Mouse (Mus musculus) right cerebral cortex, postnatal 25 days (tissue): Measurements from ENCODE around the gene Trabd2b.

ENCODE experiments used
- DNase-seq: peaks from one replicate; pipeline ENCODE4 v3.0.0; 2022

Gene Trabd2b

DNA sequence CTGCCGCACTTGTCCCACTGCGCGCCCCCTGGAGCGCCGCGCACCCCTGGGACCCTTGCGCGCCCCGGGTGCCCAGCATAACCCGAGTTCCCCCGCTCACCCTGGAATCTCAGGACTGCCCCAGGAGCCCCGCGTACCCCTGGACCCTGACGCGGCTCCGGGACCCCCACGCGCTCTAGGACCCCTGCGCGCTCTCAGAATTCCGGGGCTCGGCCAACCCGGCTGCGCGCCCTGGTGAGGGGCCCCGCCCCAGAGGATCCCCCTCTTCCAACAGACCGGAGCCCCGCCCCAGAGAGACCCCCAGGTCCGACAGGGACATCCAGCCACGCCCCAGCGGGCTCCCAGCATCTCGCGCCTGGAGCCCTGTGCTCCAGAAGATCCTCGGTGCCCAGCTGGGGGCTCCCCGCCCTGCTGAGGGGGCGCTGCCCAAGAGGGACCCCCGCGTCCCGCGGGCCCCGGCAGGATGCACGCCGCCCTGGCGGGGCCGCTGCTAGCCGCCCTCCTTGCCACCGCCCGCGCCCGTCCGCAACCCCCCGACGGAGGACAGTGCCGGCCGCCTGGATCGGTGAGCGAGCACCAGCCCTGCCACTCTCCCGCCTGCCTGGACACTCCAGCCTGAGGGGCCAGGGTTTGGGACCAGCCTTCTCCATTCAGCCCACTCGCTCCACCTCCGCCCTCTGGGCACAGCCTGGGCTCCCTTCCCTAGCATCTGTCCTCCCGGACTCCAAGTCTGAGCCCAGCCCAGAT is at the start of gene Trabd2b:
Gene Trabd2b (plus strand): TSS at position 370 of the 747 bp plus-strand sequence.
- no peak for DNase-seq

- no peak for DNase-seq
These were observed 49.1 kb upstream of the Trabd2b start for GRCm38 (mm10) chr4:114357420-114357819.

DNA sequence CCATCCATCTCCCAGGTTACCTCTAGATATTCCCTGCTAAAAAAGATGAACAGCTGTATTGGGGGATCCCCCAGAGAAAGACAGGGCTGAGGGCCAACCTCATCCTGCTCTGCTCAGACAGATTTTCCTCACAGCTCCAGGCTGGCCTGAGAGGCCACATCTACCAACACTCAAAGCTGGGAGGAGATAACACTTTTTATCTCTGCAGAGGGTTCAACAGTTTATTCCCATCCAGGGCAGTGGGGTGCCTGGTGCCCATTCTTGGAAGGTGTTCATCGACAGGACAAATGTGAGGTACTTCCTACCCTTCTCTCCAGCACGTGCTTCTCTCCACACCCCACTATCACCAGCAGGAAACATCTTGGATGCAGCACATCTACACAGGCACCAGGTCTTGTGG is 47.6 kb upstream of the Trabd2b start:
- no peak for DNase-seq

DNA sequence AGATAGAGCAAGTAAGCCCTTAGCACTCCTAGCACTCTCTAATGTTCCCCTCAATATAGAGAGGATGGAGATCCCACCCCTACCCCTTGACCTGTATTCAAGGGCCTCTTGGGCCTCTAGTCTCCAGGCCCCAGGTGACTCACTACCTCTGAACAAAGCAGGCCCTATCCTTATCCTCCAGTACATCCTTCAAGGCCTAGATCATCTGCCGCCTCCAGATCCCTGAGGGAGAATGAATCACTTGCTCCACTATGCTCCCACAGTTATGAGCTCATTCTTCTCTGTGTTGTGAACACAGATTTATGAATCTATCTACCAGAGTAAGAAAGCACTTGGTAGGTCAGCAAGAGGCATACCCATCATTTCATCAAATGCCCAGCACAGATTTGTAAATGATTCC is 46.7 kb upstream of the Trabd2b start:
- DNase-seq = no peak

DNA sequence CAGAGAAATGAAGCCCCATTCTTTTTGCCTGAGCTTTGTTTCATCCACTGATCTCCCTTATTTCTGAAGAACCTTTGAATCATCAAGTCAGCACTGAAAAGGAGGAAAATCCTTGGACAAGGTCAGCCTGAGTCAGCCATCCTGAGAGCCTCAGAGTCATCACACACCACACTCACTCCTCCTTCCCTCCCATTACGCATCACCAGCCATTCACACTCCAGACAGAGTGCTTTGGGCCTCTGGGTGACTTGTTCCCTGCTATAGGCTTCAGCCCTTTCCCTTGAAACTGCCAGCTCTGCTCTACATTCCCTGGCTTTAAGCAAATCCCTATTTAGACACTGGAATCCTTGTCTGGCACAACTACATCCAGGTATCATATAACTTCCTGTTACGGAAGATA is 45.2 kb upstream of the Trabd2b start:
- DNase-seq = no peak

- no peak for DNase-seq
These were observed 41.5 kb upstream of the Trabd2b start for GRCm38 (mm10) chr4:114365000-114365399.

GRCm38 (mm10) chr4:114365595-114365994 is 40.9 kb upstream of the Trabd2b start:
- no peak for DNase-seq

DNA sequence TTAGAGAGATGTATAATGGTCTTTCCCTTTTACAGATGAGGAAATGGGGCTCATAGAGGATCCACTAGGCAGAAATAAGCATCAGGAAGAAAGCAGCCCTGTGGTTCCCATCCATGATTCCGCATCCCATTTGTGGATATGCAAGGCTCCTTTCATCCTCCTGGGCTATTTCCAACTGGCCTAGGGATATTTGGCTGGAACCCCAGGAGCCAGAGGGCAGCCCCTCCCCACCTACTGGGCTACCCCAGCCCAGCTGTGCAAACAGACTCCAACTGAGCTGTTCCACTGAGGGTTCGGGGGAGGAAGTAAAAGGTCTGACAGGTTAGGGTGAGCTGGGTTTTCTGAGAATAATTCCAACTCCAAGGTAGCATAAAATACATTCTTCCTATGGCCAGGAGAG is 39.5 kb upstream of the Trabd2b start:
- no peak for DNase-seq

- DNase-seq = no peak
These were observed 38.7 kb upstream of the Trabd2b start for GRCm38 (mm10) chr4:114367840-114368239.

GRCm38 (mm10) chr4:114369591-114369990 is 36.9 kb upstream of the Trabd2b start:
- no peak for DNase-seq

GRCm38 (mm10) chr4:114370935-114371715 is 35.4 kb upstream of the Trabd2b start:
- no peak for DNase-seq

- peak; percentile 71 for DNase-seq
These were observed 33.8 kb upstream of the Trabd2b start for GRCm38 (mm10) chr4:114372699-114373098.

GRCm38 (mm10) chr4:114374330-114374729 is 32.2 kb upstream of the Trabd2b start:
- no peak for DNase-seq

DNA sequence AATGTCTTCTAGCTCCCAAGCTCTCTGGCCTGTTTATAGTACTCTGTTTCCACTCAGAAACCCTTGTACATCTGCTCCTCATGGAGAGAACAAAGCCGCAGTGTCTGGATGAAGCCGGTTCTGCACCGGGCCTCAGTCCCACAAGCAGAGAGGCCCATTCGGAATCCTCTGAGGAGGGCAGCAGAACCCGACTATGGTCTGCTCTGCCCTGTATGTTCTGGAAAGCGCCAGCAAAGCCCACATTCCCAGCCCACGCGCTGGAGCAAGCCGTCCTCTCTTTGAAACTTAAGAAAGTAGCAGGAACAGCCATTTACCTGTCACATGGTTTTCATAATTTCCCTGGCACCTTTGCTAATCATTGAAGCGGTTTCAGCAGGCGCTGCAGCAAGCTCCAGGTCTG is 29.0 kb upstream of the Trabd2b start:
- no peak for DNase-seq

- DNase-seq = no peak
These were observed 28.0 kb upstream of the Trabd2b start for GRCm38 (mm10) chr4:114378512-114378911.

DNA sequence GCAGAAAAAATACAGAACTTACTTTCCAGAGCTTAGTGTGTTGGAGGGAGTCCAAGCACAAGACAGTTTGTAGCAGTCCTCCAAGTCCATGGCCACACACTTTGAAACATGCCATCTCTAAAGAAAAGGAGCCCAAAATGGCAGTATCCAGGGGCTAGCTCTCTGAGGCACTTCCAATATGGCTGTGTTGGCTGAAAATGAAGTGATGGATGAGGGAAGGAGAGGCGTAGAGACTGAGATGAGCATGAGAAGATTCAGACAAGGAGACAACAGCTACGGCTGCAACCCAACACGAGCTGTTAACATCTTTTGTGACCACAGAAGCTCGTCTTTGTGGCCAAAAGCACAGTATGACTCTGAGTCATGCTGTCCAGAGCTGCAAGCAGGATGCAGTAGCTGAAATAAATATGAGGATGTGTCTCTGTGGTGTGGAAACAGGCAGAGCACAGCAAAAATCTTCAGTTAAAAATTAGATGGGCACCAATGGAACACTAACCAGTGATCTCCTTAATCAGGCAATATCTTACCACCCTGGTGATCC is 27.0 kb upstream of the Trabd2b start:
- no peak for DNase-seq

GRCm38 (mm10) chr4:114382627-114383026 is 23.9 kb upstream of the Trabd2b start:
- no peak for DNase-seq

GRCm38 (mm10) chr4:114385236-114385635 is 21.3 kb upstream of the Trabd2b start:
- no peak for DNase-seq

DNA sequence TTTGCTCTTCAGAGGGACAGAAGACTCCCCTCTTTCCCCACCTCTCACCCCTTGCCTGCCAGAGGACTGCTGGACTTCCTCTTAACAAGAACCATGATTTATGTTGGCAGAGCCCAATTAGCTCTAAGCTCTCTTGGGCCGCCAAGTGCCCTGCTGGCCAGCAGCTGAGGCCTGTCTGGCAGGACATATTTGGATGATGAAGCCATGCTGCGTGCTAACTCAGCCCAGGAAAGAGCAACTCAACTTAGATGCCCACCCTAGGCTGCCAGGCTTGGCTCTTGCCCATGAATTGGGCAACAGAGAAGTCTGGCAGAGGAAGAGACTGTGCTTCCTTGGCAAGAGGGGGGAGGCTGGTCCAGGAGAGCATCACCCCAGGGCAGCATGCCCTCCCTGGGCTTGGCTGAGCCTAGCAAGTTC is 20.1 kb upstream of the Trabd2b start:
- no peak for DNase-seq

DNA sequence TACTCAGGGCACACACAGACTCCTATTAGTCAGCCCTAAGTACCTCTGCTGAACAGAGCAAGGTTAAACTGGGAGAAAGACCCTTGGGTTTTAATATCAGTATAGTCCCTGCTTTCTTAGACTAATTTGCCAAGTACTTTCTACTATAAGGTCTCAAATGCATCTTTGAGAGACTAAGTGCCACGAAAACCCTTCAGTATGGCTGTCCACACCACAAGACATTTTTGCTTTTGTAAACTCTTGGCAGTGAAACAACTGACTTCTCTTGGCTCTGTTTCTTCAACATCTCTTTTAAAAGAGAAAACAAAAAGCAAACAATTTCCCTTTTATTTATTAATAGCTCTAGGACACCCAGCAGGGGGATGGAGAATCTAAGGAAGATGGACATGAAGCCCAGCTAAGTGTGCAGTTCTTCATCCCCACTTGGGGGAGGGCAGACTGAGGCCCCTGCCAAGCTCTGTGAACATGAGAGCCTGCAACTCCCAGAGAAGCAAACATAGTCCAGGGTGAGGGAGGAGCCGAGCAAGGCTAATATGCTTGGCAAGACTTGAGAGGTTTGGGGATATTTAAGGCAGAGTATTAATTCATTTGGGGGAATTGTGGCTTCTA is 18.9 kb upstream of the Trabd2b start:
- DNase-seq = no peak

DNA sequence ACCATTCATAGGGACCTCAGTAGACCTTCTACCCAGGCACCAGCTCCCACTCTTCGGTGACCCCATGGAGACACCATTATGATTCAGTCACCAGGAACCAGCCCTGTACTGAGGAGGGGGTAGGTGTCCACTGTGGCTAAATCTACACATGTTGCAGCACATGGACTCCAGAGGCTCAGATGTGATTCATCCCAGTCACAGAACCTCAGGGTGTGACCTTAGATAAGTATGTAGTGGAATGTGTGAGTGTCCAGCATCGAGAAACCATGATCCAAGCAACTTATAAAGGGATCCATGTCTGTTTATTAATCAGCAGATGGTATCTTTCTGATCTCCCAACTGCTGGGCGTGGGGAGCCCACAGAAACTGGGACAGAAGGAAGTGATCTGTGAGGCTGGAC is 18.2 kb upstream of the Trabd2b start:
- no peak for DNase-seq

DNA sequence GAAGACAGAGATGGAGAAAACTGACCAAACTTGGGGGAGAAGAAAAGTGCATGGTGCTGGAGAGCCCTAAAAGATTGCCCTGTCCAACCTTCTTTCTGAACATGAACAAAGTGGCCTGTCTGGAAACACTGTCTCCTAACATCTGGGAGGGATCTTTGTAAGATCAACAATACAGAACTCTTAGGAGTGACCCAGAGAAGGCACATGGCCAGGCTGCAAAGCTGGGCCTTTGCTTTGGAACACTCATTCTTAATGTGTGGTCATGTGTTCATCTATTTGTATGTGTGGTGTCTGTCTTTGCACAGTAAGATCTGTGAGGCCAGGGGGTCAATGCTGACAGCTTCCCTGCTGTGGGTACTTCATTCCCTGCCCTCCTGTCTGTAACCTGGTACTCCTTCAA is 16.9 kb upstream of the Trabd2b start:
- no peak for DNase-seq

DNA sequence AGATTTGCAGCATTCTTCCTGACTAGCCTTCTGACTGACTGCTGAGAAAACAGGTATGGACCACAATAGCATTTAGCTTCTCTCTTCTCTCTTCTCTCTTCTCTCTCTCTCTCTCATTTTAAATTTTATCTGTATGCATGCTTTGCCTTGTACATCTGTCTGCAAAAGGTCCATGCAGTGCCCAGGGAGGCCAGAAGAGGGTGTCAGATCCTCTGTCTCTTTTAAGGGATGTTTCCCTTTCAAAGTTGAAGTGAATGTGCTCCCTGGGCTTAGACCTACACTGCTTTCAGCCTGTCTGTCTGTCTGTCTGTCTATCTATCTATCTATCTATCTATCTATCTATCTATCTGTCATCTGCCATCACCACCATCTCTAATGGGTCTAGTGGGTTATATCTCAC is 8.9 kb upstream of the Trabd2b start:
- no peak for DNase-seq

DNA sequence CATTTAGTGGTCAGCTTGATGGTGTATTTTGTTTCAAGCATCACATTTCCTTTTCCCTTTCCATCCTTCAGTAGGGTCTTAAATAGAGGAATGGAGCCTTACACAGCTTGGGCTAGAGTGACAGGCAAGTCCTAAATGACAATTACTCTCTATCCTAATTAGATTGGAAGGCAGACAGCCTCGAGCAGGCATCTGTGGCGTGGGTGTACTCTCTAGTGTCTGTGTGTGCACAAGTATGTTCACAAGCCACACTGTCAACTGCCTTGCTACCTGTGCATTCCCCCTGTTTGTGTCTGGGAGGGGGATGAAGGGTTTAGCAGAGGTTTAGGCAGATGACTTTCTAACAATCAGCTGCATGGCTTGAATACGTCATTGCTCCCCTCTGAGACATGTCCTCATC is 6.7 kb upstream of the Trabd2b start:
- no peak for DNase-seq
